Mouse (Mus musculus) fibroblast of lung, adult 2 months (primary cell): ENCODE measurements around the gene 1700024G13Rik.

Experiments used
- DNase-seq: peaks from one replicate; pipeline ENCODE4 v3.0.0-alpha.2; 2011; ENCODE audit warnings: low read depth

1700024G13Rik gene

DNA sequence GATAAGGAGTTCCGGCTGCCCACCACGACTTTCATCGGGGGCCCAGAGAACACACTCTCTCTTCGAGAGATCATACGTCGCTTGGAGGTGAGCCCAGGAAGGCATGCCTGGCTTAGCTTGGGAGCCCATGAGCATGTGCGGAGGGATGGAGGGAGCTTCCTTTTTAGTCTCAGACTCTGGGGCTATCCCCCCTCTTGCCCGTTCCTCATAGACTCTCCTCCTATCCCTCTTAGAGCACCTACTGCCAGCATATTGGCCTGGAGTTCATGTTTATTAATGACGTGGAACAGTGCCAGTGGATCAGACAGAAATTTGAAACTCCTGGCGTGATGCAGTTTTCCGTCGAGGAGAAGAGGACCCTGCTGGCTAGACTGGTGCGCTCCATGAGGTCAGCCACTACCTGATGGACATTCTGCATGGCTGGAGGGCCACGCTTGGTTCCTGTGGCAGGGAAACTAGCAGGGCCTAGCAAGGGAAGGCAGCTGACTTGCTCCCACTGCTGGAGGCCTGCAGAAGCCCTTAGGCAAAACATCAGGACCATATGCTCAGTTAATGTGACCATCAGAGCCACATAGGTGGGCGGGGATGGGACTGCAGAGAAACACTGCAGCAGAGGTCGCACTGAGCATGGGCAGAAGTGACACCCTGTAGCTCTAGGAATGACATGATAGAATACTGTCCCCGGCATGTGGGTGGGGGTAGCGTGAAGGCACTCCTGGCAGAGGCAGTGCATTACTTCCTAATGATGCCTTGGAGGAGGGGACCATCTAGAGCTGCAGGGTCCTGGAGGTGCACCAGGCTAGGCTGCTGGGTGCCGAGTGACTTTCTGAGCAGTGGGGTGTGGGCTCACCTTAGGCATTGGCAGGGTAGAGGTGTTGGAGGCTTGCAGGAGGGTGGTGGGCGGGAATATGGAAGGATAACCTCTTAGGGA lies 55.4 kb downstream of the 1700024G13Rik start:
- DNase-seq = no peak

- no peak for DNase-seq
These were observed 60.8 kb downstream of the 1700024G13Rik start for GRCm38 (mm10) chr14:32327366-32327765.
